Mouse (Mus musculus): ENCODE data around the gene Nsun4. TPM values are rescaled to one million over a fixed set of nuclear protein-coding genes. Genes with fewer than 3 reads are reported as not detected.
A peak's percentile ranks its signal among the peaks of the same experiment; 100 is the strongest.

The Nsun4 gene
- polyA plus RNA-seq, 1 experiment from 2014 or later = 30.5 TPM

- Histone ChIP-seq H3K27ac (replicated peaks in 1 of 2; ENCODE audit: control insufficient read depth in 1 of 2, insufficient read depth in 1 of 2, low read depth in 2 of 2, low read length in 2 of 2) (no peak overlapping the region), H3K9me3 (ENCODE audit: control insufficient read depth, low read length) (no peaks in the 10 kb centered on the region), H3K4me2 (ENCODE audit: low read length) (no peak overlapping the region), H3K4me3 (ENCODE audit: control insufficient read depth in 1 of 2, insufficient read depth in 1 of 2, low read depth in 1 of 2, low read length in 2 of 2) (no peak overlapping the region), H3K9ac (ENCODE audit: low read length) (no peak overlapping the region), H3K36me3 (ENCODE audit: control insufficient read depth, insufficient read depth, low read length) (peaks cover 74% of the 10 kb centered on the region), H3K27me3 (ENCODE audit: control insufficient read depth, insufficient read depth, low read length) (no peaks in the 10 kb centered on the region), H3K4me1 (ENCODE audit: control insufficient read depth in 2 of 2, insufficient read depth in 2 of 2, low read length in 2 of 2) (no peaks in the 10 kb centered on the region)
- no peak for ATAC-seq (ENCODE audit: insufficient number of reproducible peaks, insufficient read depth, low FRiP score, low read depth)
- WGBS = 86% methylated on average over 2 of the region's 2 CpGs
These were observed 13.2 kb downstream of the Nsun4 start for GRCm38 (mm10) chr4:116040466-116040865.

GRCm38 (mm10) chr4:116033374-116033773, 20.3 kb downstream of the Nsun4 start:
- H3K4me2 ChIP-seq (ENCODE audit: low read length) = no peak overlapping the region
- H3K27me3 ChIP-seq (ENCODE audit: control insufficient read depth, insufficient read depth, low read length) = no peaks in the 10 kb centered on the region
- H3K4me1 ChIP-seq (ENCODE audit: control insufficient read depth in 2 of 2, insufficient read depth in 2 of 2, low read length in 2 of 2) = no peaks in the 10 kb centered on the region
- 85% methylated on average over 5 of the region's 5 CpGs for WGBS
- H3K9ac ChIP-seq (ENCODE audit: low read length) = no peak overlapping the region
- no peak overlapping the region for H3K27ac ChIP-seq (replicated peaks in 1 of 2; ENCODE audit: control insufficient read depth in 1 of 2, insufficient read depth in 1 of 2, low read depth in 2 of 2, low read length in 2 of 2)
- H3K4me3 ChIP-seq (ENCODE audit: control insufficient read depth in 1 of 2, insufficient read depth in 1 of 2, low read depth in 1 of 2, low read length in 2 of 2) = no peak overlapping the region
- no peak for ATAC-seq (ENCODE audit: insufficient number of reproducible peaks, insufficient read depth, low FRiP score, low read depth)
- peaks cover 62% of the 10 kb centered on the region for H3K36me3 ChIP-seq (ENCODE audit: control insufficient read depth, insufficient read depth, low read length)
- H3K9me3 ChIP-seq (ENCODE audit: control insufficient read depth, low read length) = no peaks in the 10 kb centered on the region

GRCm38 (mm10) chr4:116032906-116033305, 20.8 kb downstream of the Nsun4 start:
- no peak for ATAC-seq (ENCODE audit: insufficient number of reproducible peaks, insufficient read depth, low FRiP score, low read depth)

GRCm38 (mm10) chr4:116017902-116018746, 35.6 kb downstream of the Nsun4 start, which contains the start of gene Faah:
Faah (minus strand) TSS chr4:116017926.
- H3K27me3 ChIP-seq (ENCODE audit: control insufficient read depth, insufficient read depth, low read length) = peaks cover 54% of the 10 kb centered on the region
- H3K27ac ChIP-seq (replicated peaks in 1 of 2; ENCODE audit: control insufficient read depth in 1 of 2, insufficient read depth in 1 of 2, low read depth in 2 of 2, low read length in 2 of 2) = no peak within 1 kb of the TSS
- peak; percentile 66; the same call in 1 of the 2 replicates for ATAC-seq (ENCODE audit: insufficient number of reproducible peaks, insufficient read depth, low FRiP score, low read depth)
- H3K9ac ChIP-seq (ENCODE audit: low read length) = peak within 1 kb of the TSS; percentile 68
- 0 out of 4 replicates have a peak, but pooled peaks cover 3 to 5% of the 10 kb centered on the region in 2 experiments for H3K4me1 ChIP-seq (ENCODE audit: control insufficient read depth in 2 of 2, insufficient read depth in 2 of 2, low read length in 2 of 2)
- H3K4me2 ChIP-seq (ENCODE audit: low read length) = peak within 1 kb of the TSS; percentile 100
- 12% methylated on average over 18 of the region's 18 CpGs for WGBS
- peak within 1 kb of the TSS; percentile 62 to 66 for H3K4me3 ChIP-seq (ENCODE audit: control insufficient read depth in 1 of 2, insufficient read depth in 1 of 2, low read depth in 1 of 2, low read length in 2 of 2)
- H3K9me3 ChIP-seq (ENCODE audit: control insufficient read depth, low read length) = no peaks in the 10 kb centered on the region
- no peaks in the 10 kb centered on the region for H3K36me3 ChIP-seq (ENCODE audit: control insufficient read depth, insufficient read depth, low read length)

More at GRCm38 (mm10) chr4:116032906-116033305, 20.8 kb downstream of the Nsun4 start:
- Histone ChIP-seq H3K4me1 (ENCODE audit: control insufficient read depth in 2 of 2, insufficient read depth in 2 of 2, low read length in 2 of 2) (no peaks in the 10 kb centered on the region), H3K9me3 (ENCODE audit: control insufficient read depth, low read length) (no peaks in the 10 kb centered on the region), H3K9ac (ENCODE audit: low read length) (no peak overlapping the region), H3K27me3 (ENCODE audit: control insufficient read depth, insufficient read depth, low read length) (no peaks in the 10 kb centered on the region), H3K4me3 (ENCODE audit: control insufficient read depth in 1 of 2, insufficient read depth in 1 of 2, low read depth in 1 of 2, low read length in 2 of 2) (no peak overlapping the region), H3K4me2 (ENCODE audit: low read length) (no peak overlapping the region), H3K36me3 (ENCODE audit: control insufficient read depth, insufficient read depth, low read length) (peaks cover 58% of the 10 kb centered on the region), H3K27ac (replicated peaks in 1 of 2; ENCODE audit: control insufficient read depth in 1 of 2, insufficient read depth in 1 of 2, low read depth in 2 of 2, low read length in 2 of 2) (no peak overlapping the region)
- WGBS = 90% methylated on average over 9 of the region's 9 CpGs

- H3K4me2 ChIP-seq (ENCODE audit: low read length) = peak overlapping the region; percentile 100
- no peaks in the 10 kb centered on the region for H3K36me3 ChIP-seq (ENCODE audit: control insufficient read depth, insufficient read depth, low read length)
- H3K27ac ChIP-seq (replicated peaks in 1 of 2; ENCODE audit: control insufficient read depth in 1 of 2, insufficient read depth in 1 of 2, low read depth in 2 of 2, low read length in 2 of 2) = no peak overlapping the region
- peaks cover 52% of the 10 kb centered on the region for H3K27me3 ChIP-seq (ENCODE audit: control insufficient read depth, insufficient read depth, low read length)
- H3K9ac ChIP-seq (ENCODE audit: low read length) = peak overlapping the region; percentile 68
- H3K9me3 ChIP-seq (ENCODE audit: control insufficient read depth, low read length) = no peaks in the 10 kb centered on the region
- H3K4me3 ChIP-seq (ENCODE audit: control insufficient read depth in 1 of 2, insufficient read depth in 1 of 2, low read depth in 1 of 2, low read length in 2 of 2) = peak overlapping the region; percentile 62 to 66
- 0 out of 4 replicates have a peak, but pooled peaks cover 3 to 5% of the 10 kb centered on the region in 2 experiments for H3K4me1 ChIP-seq (ENCODE audit: control insufficient read depth in 2 of 2, insufficient read depth in 2 of 2, low read length in 2 of 2)
- under 1% methylated on average over 60 of the region's 60 CpGs for WGBS
- peak; percentile 68 for ATAC-seq (ENCODE audit: insufficient number of reproducible peaks, insufficient read depth, low FRiP score, low read depth)
These were observed 36.3 kb downstream of the Nsun4 start for GRCm38 (mm10) chr4:116017300-116017901.

- H3K4me1 ChIP-seq (ENCODE audit: control insufficient read depth in 2 of 2, insufficient read depth in 2 of 2, low read length in 2 of 2) = 0 out of 4 replicates have a peak, but pooled peaks cover 3 to 5% of the 10 kb centered on the region in 2 experiments
- peak overlapping the region; percentile 100 for H3K4me2 ChIP-seq (ENCODE audit: low read length)
- H3K9ac ChIP-seq (ENCODE audit: low read length) = peak overlapping the region; percentile 68
- H3K36me3 ChIP-seq (ENCODE audit: control insufficient read depth, insufficient read depth, low read length) = no peaks in the 10 kb centered on the region
- H3K9me3 ChIP-seq (ENCODE audit: control insufficient read depth, low read length) = no peaks in the 10 kb centered on the region
- no peak overlapping the region for H3K27ac ChIP-seq (replicated peaks in 1 of 2; ENCODE audit: control insufficient read depth in 1 of 2, insufficient read depth in 1 of 2, low read depth in 2 of 2, low read length in 2 of 2)
- peak overlapping the region; percentile 62 to 66 for H3K4me3 ChIP-seq (ENCODE audit: control insufficient read depth in 1 of 2, insufficient read depth in 1 of 2, low read depth in 1 of 2, low read length in 2 of 2)
- WGBS = 13% methylated on average over 16 of the region's 16 CpGs
- no peak for ATAC-seq (ENCODE audit: insufficient number of reproducible peaks, insufficient read depth, low FRiP score, low read depth)
- H3K27me3 ChIP-seq (ENCODE audit: control insufficient read depth, insufficient read depth, low read length) = peaks cover 54% of the 10 kb centered on the region
These were observed 36.8 kb downstream of the Nsun4 start for GRCm38 (mm10) chr4:116016862-116017299.

GRCm38 (mm10) chr4:116016396-116016795, 37.3 kb downstream of the Nsun4 start:
- no peaks in the 10 kb centered on the region for H3K36me3 ChIP-seq (ENCODE audit: control insufficient read depth, insufficient read depth, low read length)
- H3K27me3 ChIP-seq (ENCODE audit: control insufficient read depth, insufficient read depth, low read length) = peaks cover 54% of the 10 kb centered on the region
- H3K4me3 ChIP-seq (ENCODE audit: control insufficient read depth in 1 of 2, insufficient read depth in 1 of 2, low read depth in 1 of 2, low read length in 2 of 2) = no peak overlapping the region; a peak in 1 of 4 replicates
- ATAC-seq (ENCODE audit: insufficient number of reproducible peaks, insufficient read depth, low FRiP score, low read depth) = no peak
- H3K4me2 ChIP-seq (ENCODE audit: low read length) = peak overlapping the region; percentile 100
- 0 out of 4 replicates have a peak, but pooled peaks cover 3 to 5% of the 10 kb centered on the region in 2 experiments for H3K4me1 ChIP-seq (ENCODE audit: control insufficient read depth in 2 of 2, insufficient read depth in 2 of 2, low read length in 2 of 2)
- 57% methylated on average over 3 of the region's 3 CpGs for WGBS
- no peak overlapping the region for H3K9ac ChIP-seq (ENCODE audit: low read length)
- H3K27ac ChIP-seq (replicated peaks in 1 of 2; ENCODE audit: control insufficient read depth in 1 of 2, insufficient read depth in 1 of 2, low read depth in 2 of 2, low read length in 2 of 2) = no peak overlapping the region
- no peaks in the 10 kb centered on the region for H3K9me3 ChIP-seq (ENCODE audit: control insufficient read depth, low read length)

Measured in heart, embryonic 14.5 days (tissue).